Mouse (Mus musculus) erythroblast, embryonic 14.5 days (primary cell): ENCODE data around the gene Serinc5.

ENCODE experiments used
- GATA1 ChIP-seq: IDR thresholded peaks from 2 replicates; pipeline ENCODE4 v1.6.1; 2012; ENCODE audit warnings: low read length, inconsistent platforms, mixed read lengths
- TAL1 ChIP-seq: IDR thresholded peaks from 3 replicates; pipeline ENCODE4 v1.6.1; 2012; ENCODE audit warnings: low read length, inconsistent platforms, mixed read lengths

DNA sequence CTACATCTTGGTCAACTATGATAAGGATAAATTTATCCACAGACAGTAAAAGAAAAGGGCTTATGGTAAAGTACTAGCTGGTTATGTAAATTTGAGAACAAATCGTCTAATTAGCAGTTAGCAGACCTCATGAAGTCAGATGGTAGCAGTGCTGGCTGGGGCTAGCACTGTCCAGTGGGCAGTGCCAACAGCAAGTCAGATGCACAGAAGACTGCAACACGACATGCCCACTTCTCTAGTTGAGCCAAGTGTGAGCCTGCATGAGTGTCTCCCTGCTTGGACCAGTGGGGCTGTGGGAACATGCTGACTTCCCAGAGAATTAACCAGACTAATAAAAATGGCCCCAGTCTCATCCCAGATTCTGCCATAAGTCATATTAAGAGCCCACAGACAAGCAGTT lies 41.6 kb downstream of the Serinc5 start:
- TF ChIP-seq GATA1 (no peak), TAL1 (no peak)
